Mouse (Mus musculus): ENCODE results near the gene Lamtor3. TPM values are rescaled to one million over a fixed set of nuclear protein-coding genes. Genes with fewer than 3 reads are reported as not detected.

The Lamtor3 gene
- 6.4 and 7.1 TPM in 2 replicates for polyA plus RNA-seq (2012; rRNA removed)

DNA sequence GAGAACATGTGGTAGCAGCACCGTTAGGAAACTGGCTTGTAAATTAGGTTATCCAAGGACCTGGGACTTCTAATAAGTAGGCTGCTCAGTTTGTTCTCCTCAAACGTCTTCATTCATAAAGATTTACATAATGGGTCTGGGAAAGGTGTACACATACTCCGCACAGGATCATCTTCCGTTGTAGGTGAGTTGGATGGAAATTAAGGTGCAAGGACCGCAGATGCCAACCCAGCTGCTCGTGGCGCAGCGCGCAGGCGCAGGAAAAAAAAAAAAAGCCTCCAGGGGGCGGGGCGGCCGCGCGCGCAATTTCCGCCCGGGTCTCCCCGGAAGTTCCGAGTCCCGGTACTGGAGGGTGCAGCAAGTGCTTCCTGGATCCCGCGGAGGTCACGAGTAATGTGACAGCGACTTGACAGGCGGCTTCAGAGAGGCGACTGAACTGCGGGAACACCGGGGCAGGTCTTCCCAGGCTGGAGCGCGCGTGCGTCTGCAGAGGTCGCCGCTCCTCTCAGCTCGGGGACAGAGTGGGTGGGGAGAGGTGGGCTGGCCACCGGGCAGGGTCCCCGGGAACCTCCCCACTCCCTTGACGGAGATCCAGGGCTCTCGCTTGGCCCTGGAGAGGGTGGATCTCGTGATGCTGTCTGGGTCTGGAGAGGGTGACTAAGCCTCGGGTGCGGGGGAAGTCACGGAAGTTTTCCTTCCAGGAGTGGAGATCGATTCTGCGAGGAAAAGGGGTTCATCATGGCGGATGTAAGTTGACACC lies at the start of gene Lamtor3:
Gene Lamtor3 (plus strand): TSS at position 335 of the 760 bp plus-strand sequence.

Other genes starting within 250 kb of the Lamtor3 start
- not detected in 2 replicates for gene Gm21962, start 247.0 kb upstream of the Lamtor3 start, polyA plus RNA-seq (2012; rRNA removed)
- gene H2afz, start 54.0 kb upstream of the Lamtor3 start, polyA plus RNA-seq (2012; rRNA removed), result 116 and 172 TPM in 2 replicates
- 1.0 and 1.2 TPM in 2 replicates for gene Dnajb14, start 50.8 kb upstream of the Lamtor3 start, polyA plus RNA-seq (2012; rRNA removed)
- 2.4 and 3.7 TPM in 2 replicates for gene Dapp1, start 63.0 kb downstream of the Lamtor3 start, polyA plus RNA-seq (2012; rRNA removed)
- gene 1110002E22Rik, start 146.5 kb downstream of the Lamtor3 start, polyA plus RNA-seq (2012; rRNA removed), result 0.30 and 0.47 TPM in 2 replicates
- gene Gm5105, start 148.9 kb downstream of the Lamtor3 start, polyA plus RNA-seq (2012; rRNA removed), result not detected in 2 replicates
- gene Trmt10a, start 224.9 kb downstream of the Lamtor3 start, polyA plus RNA-seq (2012; rRNA removed), result 0.11 and 0.21 TPM in 2 replicates
- gene Mttp, start 226.5 kb downstream of the Lamtor3 start, polyA plus RNA-seq (2012; rRNA removed), result 0.13 and 0.24 TPM in 2 replicates

Measured in stomach, adult 2 months (tissue).